Mouse (Mus musculus) layer of hippocampus, adult 18-20 months (tissue): ENCODE results near the gene Lrrc2. TPM values are rescaled to one million over a fixed set of nuclear protein-coding genes. Genes with fewer than 3 reads are reported as not detected.

Source experiments
- DNase-seq, 2 experiments: peaks; one replicate each; pipeline ENCODE4 v3.0.0; 2022; ENCODE audit warnings: low spot score in 2 of 2
- total RNA-seq, 2 experiments: library from RNA; stranded (reverse); gene quantifications; 2 replicates each; pipeline ENCODE4 v1.2.3; 2021

Lrrc2 gene
- total RNA-seq, 2 experiments from 2014 or later, result 1.1 to 3.1 TPM

- no peak for DNase-seq
Observed at GRCm38 (mm10) chr9:110985951-110986350, 34.6 kb downstream of the Lrrc2 start.

GRCm38 (mm10) chr9:110987331-110987730 lies 36.0 kb downstream of the Lrrc2 start:
- DNase-seq, result no peak

GRCm38 (mm10) chr9:110988078-110988477 lies 36.7 kb downstream of the Lrrc2 start:
- DNase-seq, result no peak

GRCm38 (mm10) chr9:110989141-110989540 lies 37.8 kb downstream of the Lrrc2 start:
- DNase-seq, result no peak

GRCm38 (mm10) chr9:110989543-110989942 lies 38.2 kb downstream of the Lrrc2 start:
- no peak for DNase-seq

- no peak for DNase-seq
Observed at GRCm38 (mm10) chr9:110990204-110990603, 38.9 kb downstream of the Lrrc2 start, which contains the start of gene Rtp3. TSS of gene Rtp3 (minus strand) at chr9:110990583.

GRCm38 (mm10) chr9:110993281-110993709 lies 42.0 kb downstream of the Lrrc2 start:
- DNase-seq, result no peak

GRCm38 (mm10) chr9:110994716-110995172 lies 43.4 kb downstream of the Lrrc2 start:
- peak; percentile 59 to 80 for DNase-seq

GRCm38 (mm10) chr9:110997245-110997644 lies 45.9 kb downstream of the Lrrc2 start:
- peak; percentile 56 to 87 for DNase-seq

- no peak for DNase-seq
Observed at GRCm38 (mm10) chr9:110999056-110999455, 47.7 kb downstream of the Lrrc2 start.

GRCm38 (mm10) chr9:110999856-111000255 lies 48.5 kb downstream of the Lrrc2 start:
- DNase-seq, result no peak

GRCm38 (mm10) chr9:111001621-111002020 lies 50.3 kb downstream of the Lrrc2 start:
- DNase-seq, result no peak

GRCm38 (mm10) chr9:111003279-111003678 lies 51.9 kb downstream of the Lrrc2 start:
- no peak for DNase-seq

GRCm38 (mm10) chr9:111006544-111006943 lies 55.2 kb downstream of the Lrrc2 start:
- DNase-seq, result no peak

- DNase-seq, result no peak
Observed at GRCm38 (mm10) chr9:111009763-111010162, 58.4 kb downstream of the Lrrc2 start.

- DNase-seq, result no peak
Observed at GRCm38 (mm10) chr9:111011550-111011949, 60.2 kb downstream of the Lrrc2 start.

GRCm38 (mm10) chr9:111012041-111012440 lies 60.7 kb downstream of the Lrrc2 start:
- no peak for DNase-seq

GRCm38 (mm10) chr9:111015658-111016057 lies 64.3 kb downstream of the Lrrc2 start:
- DNase-seq, result no peak

GRCm38 (mm10) chr9:111019022-111019421 lies 67.7 kb downstream of the Lrrc2 start, which contains the start of gene Ltf:
TSS of gene Ltf (plus strand) at chr9:111019271.
- no peak for DNase-seq

GRCm38 (mm10) chr9:111026791-111027190 lies 75.4 kb downstream of the Lrrc2 start:
- DNase-seq, result no peak
